Mouse (Mus musculus) cerebellum, postnatal 10 days (tissue): Measurements from ENCODE around the gene Clint1.
A peak's percentile ranks its signal among the peaks of the same experiment; 100 is the strongest.

Experiments used
- DNase-seq, 2 experiments: peaks; one replicate each; pipeline ENCODE4 v3.0.0; 2021; ENCODE audit warnings: mixed read lengths in 2 of 2

The Clint1 gene

DNA sequence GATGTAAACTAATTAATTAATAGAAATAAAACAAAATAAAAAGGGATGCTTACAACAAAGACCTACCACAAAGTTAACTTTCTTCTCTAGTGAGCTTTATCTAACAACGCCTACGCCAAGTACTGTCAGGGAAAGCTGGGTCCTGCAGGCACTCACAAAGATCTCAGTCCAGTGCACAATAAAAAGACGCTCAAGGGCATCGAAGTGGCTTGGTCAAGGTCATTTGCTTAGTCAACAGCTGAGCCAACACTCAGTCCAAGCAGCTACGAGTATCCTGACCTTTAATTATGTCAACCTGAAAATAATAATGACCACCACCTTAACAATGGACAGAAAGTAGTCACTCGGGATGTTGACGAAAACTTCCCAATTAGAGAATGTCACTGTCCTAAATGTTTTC lies 90.4 kb downstream of the Clint1 start:
- DNase-seq: no peak

DNA sequence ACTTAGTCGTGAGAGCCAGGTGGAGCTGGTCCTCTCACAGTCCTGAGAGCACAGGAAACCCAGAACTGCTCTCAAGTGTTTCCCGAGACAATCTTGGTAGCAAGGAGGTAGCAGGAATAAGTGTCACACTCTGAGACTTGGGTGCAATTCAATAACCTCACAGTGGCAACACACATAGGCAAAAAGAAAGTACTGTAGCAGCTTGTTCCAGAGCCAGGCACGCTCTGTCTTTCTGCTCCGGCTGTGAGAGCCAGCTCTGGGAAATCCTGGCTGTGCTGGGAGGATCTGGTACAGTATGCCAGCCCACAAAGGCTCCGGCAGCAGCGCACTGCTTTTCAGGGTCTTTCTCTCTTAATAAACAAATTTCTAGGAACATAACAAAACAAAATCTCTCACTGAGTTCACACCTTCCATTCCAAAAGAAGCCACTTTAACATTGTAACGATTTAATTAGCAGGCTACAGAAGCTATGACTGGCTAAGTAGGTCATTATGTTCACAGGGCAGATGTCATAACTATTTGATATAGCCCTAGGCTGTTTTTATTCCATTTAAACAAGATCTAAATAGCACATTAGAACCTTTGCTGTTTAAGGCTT lies 91.4 kb downstream of the Clint1 start:
- DNase-seq: peak; percentile 39 to 52

DNA sequence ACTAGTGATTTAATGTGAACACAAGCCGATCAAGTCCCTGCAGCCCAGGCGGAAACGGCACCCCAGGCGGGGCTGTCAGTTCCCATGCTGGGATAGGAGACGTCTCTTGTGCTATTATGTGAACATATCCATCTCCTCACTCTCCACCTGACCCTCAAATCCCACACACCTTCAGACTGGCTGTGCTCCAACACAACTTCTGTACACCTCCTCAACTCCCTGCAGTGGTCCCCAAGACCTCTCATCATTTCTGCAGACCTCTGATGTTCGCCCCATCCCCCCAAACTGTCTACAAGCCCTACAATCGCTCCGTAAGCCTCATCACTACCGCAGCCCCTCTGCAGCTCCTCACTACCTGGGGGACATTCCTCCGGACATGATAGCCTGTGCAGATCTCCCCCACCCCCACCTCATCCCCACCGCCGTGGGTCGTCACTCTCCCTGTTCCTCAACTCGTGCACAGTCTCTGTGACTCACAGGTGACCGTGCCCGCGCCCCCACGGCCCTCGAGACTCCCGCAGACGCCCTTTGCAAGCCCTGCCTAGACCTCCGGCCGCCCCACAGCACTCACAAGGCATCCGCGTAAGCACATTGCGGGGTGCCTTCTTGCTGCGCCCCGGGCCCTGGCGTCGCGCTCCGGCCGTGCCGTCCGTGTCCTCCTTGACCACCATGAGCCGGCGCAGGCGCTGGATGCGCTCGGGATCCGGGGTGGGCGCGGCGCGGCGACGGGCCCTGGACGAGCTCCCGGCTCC lies 92.2 kb downstream of the Clint1 start:
- no peak for DNase-seq

DNA sequence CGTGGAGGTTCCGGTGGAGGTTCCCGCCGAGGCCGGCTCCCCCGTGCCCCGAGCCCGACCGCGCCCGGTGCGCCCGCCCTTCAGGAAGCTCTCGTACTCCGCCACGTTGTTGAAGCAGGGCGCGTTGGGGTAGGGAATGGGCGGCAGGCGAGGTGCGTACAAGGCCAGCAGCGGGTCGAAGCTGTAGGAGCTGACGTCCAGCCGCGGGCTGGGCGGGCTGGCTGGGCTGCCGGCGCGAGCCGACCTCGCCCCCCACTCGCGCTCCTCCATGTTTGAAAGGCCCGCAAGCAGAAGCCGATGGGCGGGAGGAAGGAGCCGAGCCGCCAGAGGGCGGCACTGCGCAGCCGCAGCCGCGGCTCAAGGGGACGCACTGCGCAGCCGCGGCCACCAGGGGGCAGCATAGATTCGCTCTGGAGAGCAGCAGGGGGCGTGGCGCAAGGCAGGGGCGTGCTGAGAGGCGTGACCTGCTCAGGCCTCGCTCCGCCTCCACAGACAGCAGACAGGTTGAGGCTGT lies 92.8 kb downstream of the Clint1 start, which contains the start of gene Lsm11:
Gene Lsm11, minus strand, starts transcription at position 293 of the 514 bp plus-strand sequence.
- DNase-seq: peak; percentile 98 to 99

DNA sequence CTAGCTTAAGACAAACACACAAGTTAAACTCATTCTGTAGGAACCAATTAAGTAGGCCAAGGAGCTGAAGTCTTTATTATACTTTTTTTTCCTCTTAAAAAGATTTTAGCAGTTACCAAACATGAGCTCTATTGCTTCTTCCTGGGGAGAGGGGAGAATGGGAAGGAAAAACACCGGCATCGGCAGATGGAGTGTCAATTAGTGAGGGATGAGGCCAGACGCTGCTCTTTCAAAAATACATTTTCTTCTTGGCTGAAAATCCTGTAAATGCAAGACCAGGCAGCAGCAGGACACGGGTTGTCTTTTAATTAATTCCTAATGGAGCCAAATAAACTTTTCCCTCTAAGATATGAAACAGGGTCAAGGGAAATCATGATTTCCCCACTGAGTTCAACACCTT lies 94.9 kb downstream of the Clint1 start:
- no peak for DNase-seq

DNA sequence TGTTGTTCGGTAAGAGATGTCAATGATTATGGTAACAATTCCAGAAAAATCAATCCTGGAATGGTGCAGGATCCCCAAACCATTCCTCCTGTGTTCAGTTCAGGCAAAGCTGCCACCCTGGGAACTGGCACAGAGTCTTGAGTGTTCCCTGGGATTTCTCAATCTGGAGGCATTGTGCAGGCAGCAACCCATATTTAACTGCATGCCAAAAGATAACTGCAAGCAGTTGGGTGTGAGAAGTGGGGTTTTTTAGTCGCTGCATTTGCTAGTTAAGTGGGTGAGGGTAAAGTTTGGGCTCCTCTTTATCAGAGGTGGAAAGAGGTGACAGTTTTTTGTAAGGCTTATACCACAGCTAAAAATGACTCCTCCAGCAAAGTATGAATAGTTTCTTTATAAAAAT lies 95.6 kb downstream of the Clint1 start:
- peak; percentile 36 to 38 for DNase-seq

DNA sequence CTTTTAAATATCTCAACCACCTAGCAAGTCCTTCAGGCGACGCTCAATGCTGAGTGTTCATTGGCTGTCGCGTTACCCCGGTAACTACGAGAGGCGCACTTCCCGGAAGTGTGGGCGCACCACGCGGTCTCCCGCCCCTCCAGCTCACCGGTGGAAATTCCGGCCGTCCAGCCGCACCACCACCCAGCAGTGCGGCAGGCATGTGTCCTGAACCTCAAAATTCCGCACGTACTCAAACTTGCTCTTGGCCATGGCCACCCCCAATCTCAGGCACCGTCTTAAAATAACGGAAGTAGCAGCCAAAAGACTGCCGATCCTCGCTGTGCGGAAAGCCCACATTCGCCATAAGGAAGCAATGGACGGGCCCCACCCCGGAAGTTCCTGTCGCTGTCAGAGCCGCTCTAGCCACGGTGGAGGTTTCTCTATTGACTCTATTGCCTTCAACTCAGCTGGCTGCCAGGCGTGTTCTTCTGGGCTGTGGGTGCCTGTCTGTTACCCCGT lies 103.3 kb downstream of the Clint1 start, which contains the start of gene Thg1l:
Gene Thg1l, minus strand, starts transcription at position 368 of the 501 bp plus-strand sequence.
- peak; percentile 92 to 93 for DNase-seq

DNA sequence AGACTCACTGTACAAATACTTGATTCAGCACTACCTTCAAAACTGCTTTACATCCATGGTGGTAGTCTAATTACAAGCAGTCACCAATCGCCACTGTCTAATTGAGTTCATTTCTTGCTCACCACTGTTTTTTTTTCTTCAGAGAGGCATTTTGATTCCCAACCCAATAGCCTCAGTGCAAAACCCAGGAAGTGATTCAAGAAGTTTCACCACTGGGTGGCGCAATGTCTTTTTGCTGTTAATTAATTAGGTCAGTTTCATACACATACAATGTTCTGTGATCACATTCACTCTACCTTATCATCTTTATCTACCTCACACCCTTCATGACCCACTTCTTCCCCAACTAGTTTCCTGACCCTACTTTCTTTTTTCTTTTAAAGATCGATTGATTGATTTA lies 107.7 kb downstream of the Clint1 start:
- DNase-seq: peak; percentile 27 to 50

DNA sequence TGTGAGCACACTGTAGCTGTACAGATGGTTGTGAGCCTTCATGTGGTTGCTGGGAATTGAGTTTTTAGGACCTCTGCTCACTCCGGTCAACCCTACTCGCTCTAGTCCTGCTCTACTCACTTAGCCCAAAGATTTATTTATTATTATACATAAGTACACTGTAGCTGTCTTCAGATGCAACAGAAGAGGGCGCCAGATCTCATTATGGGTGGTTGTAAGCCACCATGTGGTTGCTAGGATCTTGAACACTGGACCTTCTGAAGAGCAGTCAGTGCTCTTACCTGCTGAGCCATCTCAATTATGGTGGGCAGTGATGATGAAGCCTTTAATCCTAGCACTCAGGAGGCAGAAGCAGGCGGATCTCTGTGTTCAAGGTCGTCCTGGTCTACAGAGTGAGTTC lies 108.2 kb downstream of the Clint1 start:
- DNase-seq: no peak
